Mouse (Mus musculus) gastrocnemius, adult 2 months (tissue): ENCODE data around the gene Ror1. TPM values are rescaled to one million over a fixed set of nuclear protein-coding genes. Genes with fewer than 3 reads are reported as not detected.

Source experiments
- DNase-seq: peaks from one replicate; pipeline ENCODE4 v3.0.0; 2022
- H3K27ac ChIP-seq: fragments of 200-600 bp; 2 replicates; pipeline ENCODE4 v1.8.1; 2022; ENCODE audit warnings: mild to moderate bottlenecking
- H3K4me3 ChIP-seq: fragments of 200-600 bp; 2 replicates; pipeline ENCODE4 v1.8.1; 2022; ENCODE audit warnings: mild to moderate bottlenecking, moderate library complexity
- CTCF ChIP-seq: fragments of 200-600 bp; IDR thresholded peaks from 2 replicates; pipeline ENCODE4 v1.8.1; 2022; ENCODE audit warnings: antibody characterized with exemption, mild to moderate bottlenecking, moderate library complexity
- intact Hi-C: fragments of 180-260 bp; cut with DNase I; formaldehyde crosslinking; loops from one replicate; pipeline ENCODE4 v1.15.1; 2025
- long read RNA-seq, 2 experiments: library from polyadenylated mRNA; stranded (forward); transcript quantifications; one replicate each; pipeline ENCODE4 v2.0.0; 2021
- total RNA-seq, 2 experiments: library from RNA; stranded (reverse); gene quantifications; 2 replicates each; pipeline ENCODE4 v1.2.3; 2021

The Ror1 gene
- total RNA-seq: 1 to 10 TPM in 1 of 2 experiments, under 1 TPM in 1; 0.79 to 1.5 TPM
- long read RNA-seq, experiment 1, partial matches to known transcripts: 1 of 1 reads
- long read RNA-seq, experiment 1, other reads (novel, unspliced or antisense): 0 of 1 reads
- long read RNA-seq, experiment 2, partial matches to known transcripts: 1 of 4 reads
- long read RNA-seq, experiment 2, other reads (novel, unspliced or antisense): 3 of 4 reads

GRCm38 (mm10) chr4:100095685-100096595 lies at the start of gene Ror1:
Gene Ror1 (plus strand): TSS chr4:100095791.
- peak; percentile 80 for TF ChIP-seq CTCF
- peak; percentile 91 for DNase-seq
- intact Hi-C loops: loop anchor here (1.0 kb wide), 2 partner anchors 311 to 442 kb away; no protein-coding TSS in a partner anchor
- Histone ChIP-seq H3K4me3 (peak within 1 kb of the TSS; percentile 80), H3K27ac (peak within 1 kb of the TSS; percentile 88)

GRCm38 (mm10) chr4:100047066-100047465 lies 48.5 kb upstream of the Ror1 start:
- intact Hi-C loops: no loop called here
- Histone ChIP-seq H3K27ac (no peak overlapping the region), H3K4me3 (no peak overlapping the region)
- TF ChIP-seq CTCF: no peak
- DNase-seq: no peak

- intact Hi-C loops: no loop called here
- DNase-seq: no peak
- H3K4me3 ChIP-seq: no peak overlapping the region
- H3K27ac ChIP-seq: no peak overlapping the region; the same call in 1 of the 2 replicates
- no peak for TF ChIP-seq CTCF
Observed at GRCm38 (mm10) chr4:100048351-100048950, 47.1 kb upstream of the Ror1 start.

GRCm38 (mm10) chr4:100051767-100052166 lies 43.8 kb upstream of the Ror1 start:
- H3K4me3 ChIP-seq: no peak overlapping the region
- no peak overlapping the region for H3K27ac ChIP-seq
- intact Hi-C loops: no loop called here
- no peak for DNase-seq
- no peak for TF ChIP-seq CTCF

GRCm38 (mm10) chr4:100052258-100052657 lies 43.3 kb upstream of the Ror1 start:
- TF ChIP-seq CTCF: no peak
- no peak overlapping the region for H3K27ac ChIP-seq
- intact Hi-C loops: no loop called here
- H3K4me3 ChIP-seq: no peak overlapping the region
- no peak for DNase-seq

- peak; percentile 59 for DNase-seq
Observed at GRCm38 (mm10) chr4:100056046-100056445, 39.5 kb upstream of the Ror1 start.

GRCm38 (mm10) chr4:100056446-100056845 lies 39.1 kb upstream of the Ror1 start:
- Histone ChIP-seq H3K4me3 (peak overlapping the region; percentile 50), H3K27ac (peak overlapping the region; percentile 80)
- TF ChIP-seq CTCF: no peak
- peak; percentile 43 for DNase-seq
- intact Hi-C loops: no loop called here

More at GRCm38 (mm10) chr4:100056046-100056445, 39.5 kb upstream of the Ror1 start:
- intact Hi-C loops: no loop called here
- Histone ChIP-seq H3K27ac (peak overlapping the region; percentile 80), H3K4me3 (peak overlapping the region; percentile 50)
- TF ChIP-seq CTCF: no peak

- intact Hi-C loops: no loop called here
- TF ChIP-seq CTCF: no peak
- DNase-seq: no peak
- H3K27ac ChIP-seq: peak overlapping the region; percentile 9
- H3K4me3 ChIP-seq: no peak overlapping the region
Observed at GRCm38 (mm10) chr4:100057381-100057780, 38.2 kb upstream of the Ror1 start.

- peak overlapping the region; percentile 50 for H3K27ac ChIP-seq
- TF ChIP-seq CTCF: no peak
- H3K4me3 ChIP-seq: no peak overlapping the region
- intact Hi-C loops: no loop called here
- no peak for DNase-seq
Observed at GRCm38 (mm10) chr4:100058631-100059030, 37.0 kb upstream of the Ror1 start.

- H3K4me3 ChIP-seq: no peak overlapping the region
- peak overlapping the region; percentile 50; the same call in 1 of the 2 replicates for H3K27ac ChIP-seq
- TF ChIP-seq CTCF: no peak
- DNase-seq: no peak
- intact Hi-C loops: no loop called here
Observed at GRCm38 (mm10) chr4:100059811-100060210, 35.8 kb upstream of the Ror1 start.

- Histone ChIP-seq H3K4me3 (peak overlapping the region; percentile 43), H3K27ac (peak overlapping the region; percentile 8; the same call in 1 of the 2 replicates)
- DNase-seq: peak; percentile 49
- TF ChIP-seq CTCF: no peak
- intact Hi-C loops: no loop called here
Observed at GRCm38 (mm10) chr4:100061396-100062066, 34.1 kb upstream of the Ror1 start.

- no peak overlapping the region for H3K4me3 ChIP-seq
- intact Hi-C loops: no loop called here
- no peak overlapping the region for H3K27ac ChIP-seq
- TF ChIP-seq CTCF: no peak
- DNase-seq: no peak
Observed at GRCm38 (mm10) chr4:100065686-100066085, 29.9 kb upstream of the Ror1 start.
